Mouse (Mus musculus) inflammation-experienced regulatory T-cells (primary cell): Measurements from ENCODE around the gene Pdk4. TPM values are rescaled to one million over a fixed set of nuclear protein-coding genes. Genes with fewer than 3 reads are reported as not detected.

Source experiments
- polyA plus RNA-seq, 2 experiments: library from polyadenylated mRNA; unstranded; fragments of 100-300 nt; shearing (Covaris generic); gene quantifications; one replicate each; pipeline ENCODE4 v1.2.1; 2017

Pdk4 gene
- polyA plus RNA-seq: under 1 TPM in 1 of 2 experiments, not detected in 1; 0.94 TPM

DNA sequence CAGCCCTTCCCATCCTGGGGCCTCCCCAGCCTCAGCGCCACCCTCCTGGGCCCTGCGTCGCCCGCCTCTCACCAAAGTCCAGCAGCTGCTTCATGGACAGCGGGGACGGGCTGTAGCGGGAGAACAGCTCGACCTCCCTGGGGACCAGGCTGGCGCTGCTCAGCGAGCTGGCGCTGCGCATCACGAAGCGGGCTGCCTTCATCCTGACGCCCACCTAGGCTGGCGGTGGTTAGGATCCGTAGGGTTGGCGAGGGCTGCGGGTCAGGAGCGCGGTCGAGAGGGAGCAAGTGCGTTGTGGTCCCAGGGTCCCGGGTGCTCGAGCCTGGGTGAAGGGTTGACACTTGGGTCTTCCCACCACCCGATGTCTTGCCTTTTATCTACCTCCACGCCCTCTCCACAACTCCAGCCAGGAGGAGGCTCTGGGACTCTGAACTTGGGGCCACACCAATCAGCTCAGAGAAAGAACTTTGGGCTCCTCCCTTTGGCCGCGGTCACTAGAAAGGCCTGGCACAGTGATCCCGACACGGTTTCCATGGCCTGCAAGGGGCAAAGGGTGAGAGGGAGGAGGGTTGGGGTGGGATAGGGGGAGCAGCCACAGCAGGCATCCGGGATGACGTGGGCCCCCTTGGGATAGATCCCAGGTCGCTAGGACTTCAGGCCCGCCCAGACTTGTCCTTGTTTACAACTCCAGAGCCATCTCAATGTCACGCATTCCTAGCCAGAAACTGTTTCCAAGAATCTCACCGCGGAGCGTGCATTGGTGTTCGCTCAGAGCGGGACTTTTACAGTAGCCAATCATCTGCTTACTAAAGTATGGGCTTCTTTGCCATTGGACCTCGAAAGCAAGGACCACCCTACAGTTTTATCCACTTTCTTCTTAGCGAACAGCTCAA, at the start of gene Pdk4:
Pdk4 (minus strand) TSS at position 349 of the 893 bp plus-strand sequence.

Other genes starting within 250 kb of the Pdk4 start
- gene Pon3, start 240.0 kb downstream of the Pdk4 start, polyA plus RNA-seq: 10 to 100 TPM in 1 of 2 experiments, 1 to 10 TPM in 1; 3.4 to 23.2 TPM
- 10 to 100 TPM; 70.8 to 89.5 TPM for gene Pon2, start 197.9 kb downstream of the Pdk4 start, polyA plus RNA-seq
- gene Asb4, start 112.9 kb downstream of the Pdk4 start, polyA plus RNA-seq: 1 to 10 TPM in 1 of 2 experiments, under 1 TPM in 1; 0.37 to 1.8 TPM
- 1 to 10 TPM in 1 of 2 experiments, under 1 TPM in 1; 0.33 to 1.5 TPM for gene Dync1i1, start 229.3 kb upstream of the Pdk4 start, polyA plus RNA-seq